In genomic region chr17:77877016-77877415, GRCm38 (mm10) we compare ENCODE assay signal across 19 mouse cellular contexts.
DNase-seq lines count a peak whose midpoint lies in the region; ATAC-seq lines count a peak whose summit lies in the region.
"Had no signal": no experiment of that assay in that cellular context is flagged by ENCODE, and none has a peak within 500 bp of the region (broad histone marks: within the 10 kb centered on the region; RNA-seq: fewer than 3 reads in every experiment).

No protein-coding gene starts in this region.

- DNase-seq in kidney, adult 8-10 months = peak; percentile 41 to 50
- DNase-seq in kidney, adult 18-20 months = no peak
- peak; percentile 12 for DNase-seq in ES-CJ7 (ENCODE audit: low read depth, low spot score)
- peak; percentile 9 for DNase-seq in R1 (ENCODE audit: low read depth, low spot score)
- peak; percentile 39 for DNase-seq in kidney, postnatal 14 days
- DNase-seq in adrenal gland, postnatal 25 days = no peak
- DNase-seq: cerebellum, adult 18-20 months; cerebellum, adult 9-11 months; gastrocnemius, adult 2 months; gastrocnemius, postnatal 36 days; heart, adult 11 months; heart, postnatal 36 days had no signal

- ATAC-seq in forebrain, embryonic 13.5 days = no peak
- ATAC-seq: activated CD4-positive, CD25-positive, alpha-beta regulatory T cell, adult 4 months; forebrain, embryonic 14.5 days had no signal

- H3K9ac ChIP-seq in forebrain, embryonic 13.5 days = no peak overlapping the region
- H3K9ac ChIP-seq: heart, embryonic 13.5 days; hindbrain, embryonic 15.5 days had no signal

- no peaks in the 10 kb centered on the region for H3K9me3 ChIP-seq in forebrain, embryonic 13.5 days (replicated peaks)
- H3K9me3 ChIP-seq: embryonic facial prominence, embryonic 10.5 days; G1E; heart, embryonic 13.5 days; hindbrain, embryonic 15.5 days had no signal

- no peak overlapping the region for H3K27ac ChIP-seq in forebrain, embryonic 13.5 days
- H3K27ac ChIP-seq: embryonic facial prominence, embryonic 10.5 days; gastrocnemius, adult 2 months; heart, embryonic 13.5 days; hindbrain, embryonic 15.5 days had no signal

- WGBS in forebrain, embryonic 13.5 days = 0% methylated on average over 2 of the region's 2 CpGs

- no peaks in the 10 kb centered on the region for H3K27me3 ChIP-seq in forebrain, embryonic 13.5 days
- H3K27me3 ChIP-seq: heart, embryonic 13.5 days; hindbrain, embryonic 15.5 days had no signal

- no peak overlapping the region for H3K4me3 ChIP-seq in forebrain, embryonic 13.5 days
- H3K4me3 ChIP-seq: embryonic facial prominence, embryonic 10.5 days; gastrocnemius, adult 2 months; heart, embryonic 13.5 days; hindbrain, embryonic 15.5 days had no signal

- no peak overlapping the region for H3K4me2 ChIP-seq in forebrain, embryonic 13.5 days
- H3K4me2 ChIP-seq: heart, embryonic 13.5 days; hindbrain, embryonic 15.5 days had no signal

- no peaks in the 10 kb centered on the region for H3K4me1 ChIP-seq in forebrain, embryonic 13.5 days
- H3K4me1 ChIP-seq: embryonic facial prominence, embryonic 10.5 days; heart, embryonic 13.5 days; hindbrain, embryonic 15.5 days had no signal

- no peaks in the 10 kb centered on the region for H3K36me3 ChIP-seq in forebrain, embryonic 13.5 days (ENCODE audit: poor library complexity, severe bottlenecking)
- H3K36me3 ChIP-seq: embryonic facial prominence, embryonic 10.5 days; G1E; heart, embryonic 13.5 days; hindbrain, embryonic 15.5 days had no signal

Comparison
In these comparisons a context has a peak if more than half of its experiments do, and no peak if none do; other contexts are left out.
1. DNase-seq: peak in kidney, adult 8-10 months (2 of 2), ES-CJ7 (single experiment), R1 (single experiment) and kidney, postnatal 14 days (single experiment); none in kidney, adult 18-20 months (single experiment) and adrenal gland, postnatal 25 days (single experiment).